Mouse (Mus musculus) G1E (cell line): Measurements from ENCODE around the gene Rep15. TPM values are rescaled to one million over a fixed set of nuclear protein-coding genes. Genes with fewer than 3 reads are reported as not detected.

ENCODE experiments used
- ATAC-seq: 2 replicates; pipeline ENCODE4 v1.8.0; 2016; ENCODE audit warnings: mild to moderate bottlenecking; ENCODE audit not compliant: insufficient number of reproducible peaks, poor library complexity, low FRiP score, severe bottlenecking; ENCODE audit errors: extremely low read depth
- DNase-seq: peaks from one replicate; pipeline ENCODE4 v3.0.0; 2012; ENCODE audit warnings: low spot score
- H3K27me3 ChIP-seq: 2 replicates; pipeline ENCODE4 v1.6.1; 2012; ENCODE audit warnings: mild to moderate bottlenecking, low read length, inconsistent platforms; ENCODE audit not compliant: insufficient read depth
- H3K36me3 ChIP-seq: replicated peaks from 2 replicates; pipeline ENCODE3; 2012; ENCODE audit warnings: mild to moderate bottlenecking, inconsistent platforms
- H3K4me1 ChIP-seq: 2 replicates; pipeline ENCODE4 v1.6.1; 2012; ENCODE audit warnings: low read depth, low read length, inconsistent platforms, mixed read lengths; ENCODE audit not compliant: insufficient read depth
- H3K4me3 ChIP-seq: 2 replicates; pipeline ENCODE4 v1.5.1; 2012; ENCODE audit warnings: low read depth, mild to moderate bottlenecking, inconsistent platforms, low read length, moderate library complexity, mixed read lengths
- H3K9me3 ChIP-seq: replicated peaks from 2 replicates; pipeline ENCODE4 v1.6.1; 2012; ENCODE audit warnings: inconsistent platforms
- CTCF ChIP-seq: IDR thresholded peaks from 2 replicates; pipeline ENCODE4 v1.5.1; 2012; ENCODE audit warnings: low read depth, low read length, inconsistent platforms, mixed read lengths
- GATA1 ChIP-seq: IDR thresholded peaks from 2 replicates; pipeline ENCODE4 v1.6.1; 2012; ENCODE audit warnings: borderline replicate concordance, low read length, inconsistent platforms, mixed read lengths
- GATA2 ChIP-seq: IDR thresholded peaks from 2 replicates; pipeline ENCODE4 v1.6.1; 2012; ENCODE audit warnings: low read depth, low read length, inconsistent platforms, borderline replicate concordance
- POLR2AphosphoS5 ChIP-seq: IDR thresholded peaks from 2 replicates; pipeline ENCODE4 v1.6.1; 2012; ENCODE audit warnings: low read depth, low read length, inconsistent platforms; ENCODE audit not compliant: insufficient replicate concordance
- TAL1 ChIP-seq: conservative IDR thresholded peaks from 2 replicates; pipeline ENCODE4 v1.6.1; 2012; ENCODE audit warnings: low read depth, low read length, inconsistent platforms, mixed read lengths
- polyA plus RNA-seq: library from polyadenylated mRNA; stranded (reverse); fragments of >175 nt; gene quantifications from 2 replicates; pipeline ENCODE4 v1.2.3, GENCODE M21; 2012
- total RNA-seq, 2 experiments: library from RNA; stranded (forward) in 1 of 2; stranded (reverse) in 1 of 2; fragments of 200-1000 nt in 1 of 2; fragments of >200 nt in 1 of 2; fragmentation: Nextera tagmentation in 1 of 2; gene quantifications; 2 replicates each; pipeline ENCODE4 v1.2.3; 2014 to 2017

Rep15 gene
- total and polyA plus RNA-seq, 3 experiments: 0.05 TPM; not detected in 2

DNA sequence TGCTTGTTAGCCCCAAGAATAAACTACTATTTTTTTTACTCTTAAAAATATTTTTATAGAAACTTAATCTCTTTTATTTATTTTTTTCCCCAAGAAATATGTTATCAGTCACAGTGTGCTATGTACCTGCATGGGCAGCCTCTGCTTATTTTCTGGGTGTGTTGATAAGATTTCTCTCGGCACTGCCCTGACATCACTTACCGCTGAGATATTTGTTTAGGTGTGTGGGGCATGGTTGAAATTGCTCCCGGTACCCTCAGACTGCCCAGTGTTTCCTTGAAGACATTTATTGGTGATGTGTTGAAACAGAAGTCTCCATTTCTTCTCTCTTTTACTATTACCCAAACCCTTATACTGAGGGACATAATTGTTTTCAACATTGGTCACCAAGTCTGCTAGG lies 7.6 kb upstream of the Rep15 start:
- no peak for TF ChIP-seq GATA2
- TF ChIP-seq GATA1: no peak
- no peak for TF ChIP-seq CTCF
- TF ChIP-seq TAL1: no peak
- TF ChIP-seq POLR2AphosphoS5: no peak
- H3K4me3 ChIP-seq: no peak overlapping the region
- H3K36me3 ChIP-seq: no peaks in the 10 kb centered on the region
- DNase-seq: no peak
- ATAC-seq: no peak
- H3K4me1 ChIP-seq: no peaks in the 10 kb centered on the region
- no peaks in the 10 kb centered on the region for H3K27me3 ChIP-seq
- H3K9me3 ChIP-seq: no peaks in the 10 kb centered on the region

- ATAC-seq: no peak
Measured at GRCm38 (mm10) chr6:147028396-147028795, 4.0 kb upstream of the Rep15 start.

DNA sequence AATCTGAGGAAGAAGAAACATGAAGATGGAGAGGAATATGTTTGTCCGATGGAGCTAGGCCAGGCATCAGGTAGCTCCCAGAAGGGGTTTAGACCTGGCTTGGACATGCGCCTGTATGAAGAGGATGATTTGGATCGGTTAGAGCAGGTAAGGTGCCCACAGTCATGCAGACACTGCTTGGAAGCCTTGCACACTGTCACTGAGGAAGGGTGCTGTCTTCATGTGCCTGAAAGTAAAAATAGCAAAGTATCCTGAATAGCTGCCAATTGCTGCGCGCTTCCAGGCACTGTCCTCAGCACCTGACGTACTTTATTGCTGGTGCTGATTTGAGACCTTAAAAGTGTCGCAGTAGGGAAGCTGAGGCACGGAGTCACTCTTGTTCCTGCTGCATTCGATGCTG lies 2.8 kb upstream of the Rep15 start:
- Histone ChIP-seq H3K4me3 (no peak overlapping the region), H3K4me1 (no peaks in the 10 kb centered on the region), H3K9me3 (no peaks in the 10 kb centered on the region), H3K36me3 (no peaks in the 10 kb centered on the region), H3K27me3 (peaks cover 13% of the 10 kb centered on the region)
- TF ChIP-seq GATA1 (no peak), GATA2 (no peak)
- DNase-seq: no peak
- ATAC-seq: no peak

More at GRCm38 (mm10) chr6:147028396-147028795, 4.0 kb upstream of the Rep15 start:
- H3K27me3 ChIP-seq: peaks cover 9% of the 10 kb centered on the region
- no peaks in the 10 kb centered on the region for H3K36me3 ChIP-seq
- DNase-seq: no peak
- H3K4me3 ChIP-seq: no peak overlapping the region
- H3K9me3 ChIP-seq: no peaks in the 10 kb centered on the region
- no peaks in the 10 kb centered on the region for H3K4me1 ChIP-seq
- no peak for TF ChIP-seq CTCF
- TF ChIP-seq TAL1: no peak
- no peak for TF ChIP-seq GATA2
- TF ChIP-seq POLR2AphosphoS5: no peak
- no peak for TF ChIP-seq GATA1

GRCm38 (mm10) chr6:147030096-147030885 lies 2.1 kb upstream of the Rep15 start:
- Histone ChIP-seq H3K9me3 (no peaks in the 10 kb centered on the region), H3K4me3 (no peak overlapping the region), H3K27me3 (peaks cover 14% of the 10 kb centered on the region), H3K4me1 (no peaks in the 10 kb centered on the region), H3K36me3 (no peaks in the 10 kb centered on the region)
- ATAC-seq: no peak
- DNase-seq: no peak
- TF ChIP-seq TAL1 (no peak), POLR2AphosphoS5 (no peak), GATA1 (no peak), GATA2 (no peak), CTCF (no peak)

- ATAC-seq (peak; percentile 98), DNase-seq (peak; percentile 89)
- TF ChIP-seq GATA2 (no peak), GATA1 (no peak), TAL1 (no peak), CTCF (no peak), POLR2AphosphoS5 (no peak)
- H3K4me1 ChIP-seq: peaks cover 17% of the 10 kb centered on the region
- H3K27me3 ChIP-seq: peaks cover 3% of the 10 kb centered on the region; the same call in 1 of the 2 replicates
- peaks cover 22% of the 10 kb centered on the region for H3K36me3 ChIP-seq
- H3K9me3 ChIP-seq: no peaks in the 10 kb centered on the region
- peak within 1 kb of the TSS; percentile 97 for H3K4me3 ChIP-seq
Measured at GRCm38 (mm10) chr6:147042291-147043290, 10.2 kb downstream of the Rep15 start, which contains the start of gene Mrps35. Gene Mrps35, plus strand, starts transcription at chr6:147042764.

GRCm38 (mm10) chr6:147043633-147044032 lies 11.2 kb downstream of the Rep15 start:
- Histone ChIP-seq H3K36me3 (peaks cover 32% of the 10 kb centered on the region), H3K9me3 (no peaks in the 10 kb centered on the region), H3K27me3 (peaks cover 3% of the 10 kb centered on the region; the same call in 1 of the 2 replicates), H3K4me1 (peaks cover 17% of the 10 kb centered on the region), H3K4me3 (peak overlapping the region; percentile 97)
- no peak for TF ChIP-seq TAL1
- no peak for TF ChIP-seq CTCF
- TF ChIP-seq POLR2AphosphoS5: no peak
- DNase-seq: no peak
- ATAC-seq: peak; percentile 17; the same call in 1 of the 2 replicates
